Mouse (Mus musculus) kidney, postnatal 36 days (tissue): Measurements from ENCODE around the gene Gpr156.

Experiments
- DNase-seq, 2 experiments: peaks; one replicate each; pipeline ENCODE4 v3.0.0; 2021 to 2022; ENCODE audit warnings: mixed read lengths in 2 of 2

Gene Gpr156

DNA sequence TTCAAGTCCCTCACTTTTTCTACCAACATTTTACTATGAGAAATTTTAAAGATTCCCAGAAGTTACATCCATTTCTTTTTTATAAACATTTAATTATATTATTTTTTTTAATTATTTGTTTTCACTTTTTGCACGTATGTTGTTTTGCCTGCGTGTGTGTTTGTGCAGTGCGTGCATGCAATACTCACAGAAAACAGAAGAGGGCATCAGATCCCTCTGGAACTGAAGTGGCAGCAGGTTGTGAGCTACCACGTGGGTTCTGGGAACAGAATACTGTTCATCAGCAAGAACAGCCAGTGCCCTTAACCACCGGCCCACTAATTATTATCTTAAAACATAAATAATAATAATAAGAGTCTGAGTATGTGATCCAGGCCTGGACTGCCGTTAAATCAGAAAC, 2.7 kb downstream of the Gpr156 start:
- no peak for DNase-seq

DNA sequence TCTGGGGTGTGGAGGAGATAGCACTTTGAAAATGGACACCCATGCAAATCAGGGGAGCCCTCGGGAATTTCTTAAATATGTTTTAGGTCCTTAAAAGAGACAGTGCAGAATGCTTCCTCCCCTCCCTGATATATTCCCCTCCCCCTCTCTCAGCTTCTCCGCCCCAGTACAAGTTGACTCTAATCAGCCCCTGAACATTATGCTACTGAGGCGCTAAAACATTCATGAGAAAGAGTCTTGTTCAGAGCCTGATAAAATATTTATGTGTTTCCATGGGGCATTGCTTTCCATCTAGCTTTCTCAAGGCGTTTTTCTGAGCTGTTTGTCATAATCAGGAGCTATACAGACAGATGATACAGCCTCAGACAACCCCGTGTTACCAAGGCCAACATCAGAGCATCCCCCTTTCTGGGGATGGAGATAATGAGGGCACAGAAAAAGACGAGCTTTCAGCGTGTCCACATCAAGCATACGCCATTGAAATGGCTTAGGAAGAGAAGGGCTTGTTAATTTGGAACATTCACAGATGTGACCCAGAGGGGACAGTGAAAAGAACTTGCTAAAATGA, 4.6 kb downstream of the Gpr156 start:
- no peak for DNase-seq

DNA sequence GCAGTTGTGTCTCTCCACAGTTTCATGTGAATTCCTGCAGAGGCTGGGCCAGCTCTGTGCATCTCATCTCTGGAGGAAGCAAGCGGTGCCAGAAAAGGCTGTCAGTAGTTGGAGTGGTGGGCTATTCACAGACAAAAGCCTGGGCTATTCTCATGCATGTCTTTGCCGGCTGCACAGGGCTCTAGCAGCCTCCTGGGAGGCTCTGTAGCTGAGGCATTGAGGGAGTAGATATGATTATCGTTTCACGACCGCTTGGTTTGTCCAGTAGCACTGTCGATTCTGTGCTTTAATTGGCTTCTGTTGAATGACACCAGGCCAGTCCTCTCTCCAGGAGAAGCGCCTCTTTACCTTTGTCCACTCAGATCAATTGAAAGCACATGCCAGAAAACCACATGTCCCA, 9.8 kb downstream of the Gpr156 start:
- DNase-seq = no peak

DNA sequence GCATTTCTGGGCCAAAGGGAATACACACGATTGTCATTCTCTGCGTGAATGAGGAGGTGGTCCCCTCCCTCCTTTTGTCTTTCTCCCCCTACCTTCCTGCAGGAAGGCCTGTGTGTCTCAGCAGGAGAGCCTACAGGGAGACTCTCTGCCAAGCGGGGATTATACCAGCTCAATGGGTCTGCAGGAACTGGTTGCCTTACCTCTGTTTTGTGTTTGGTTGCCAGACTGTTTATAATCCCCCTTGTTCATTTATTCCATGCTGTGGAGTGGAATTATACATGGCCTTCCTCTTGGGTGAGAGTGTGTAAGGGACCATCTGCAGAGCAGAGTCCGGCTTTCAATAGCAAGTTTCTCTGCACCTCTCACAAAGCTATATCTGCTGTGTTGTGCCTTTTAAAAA, 10.8 kb downstream of the Gpr156 start:
- DNase-seq = no peak

DNA sequence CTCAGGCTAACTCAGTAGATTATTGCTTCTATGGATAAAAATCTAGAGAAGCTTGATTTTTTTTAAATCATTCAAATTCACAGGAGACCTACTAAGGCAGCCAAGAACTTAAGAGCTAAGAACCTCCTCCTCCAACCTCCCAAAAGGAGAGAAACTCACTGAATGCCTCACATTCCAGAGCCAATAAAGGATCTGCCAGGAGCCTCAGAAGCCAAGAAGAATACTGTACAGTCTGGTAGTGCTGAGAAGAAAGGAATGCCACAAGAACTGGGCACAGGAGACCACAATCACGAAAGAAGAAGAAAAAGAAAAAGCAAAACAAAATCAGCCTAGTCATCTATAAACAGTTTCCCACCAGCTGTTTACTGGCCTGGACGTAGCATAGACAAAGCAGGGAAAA, 12.7 kb downstream of the Gpr156 start:
- DNase-seq = no peak

DNA sequence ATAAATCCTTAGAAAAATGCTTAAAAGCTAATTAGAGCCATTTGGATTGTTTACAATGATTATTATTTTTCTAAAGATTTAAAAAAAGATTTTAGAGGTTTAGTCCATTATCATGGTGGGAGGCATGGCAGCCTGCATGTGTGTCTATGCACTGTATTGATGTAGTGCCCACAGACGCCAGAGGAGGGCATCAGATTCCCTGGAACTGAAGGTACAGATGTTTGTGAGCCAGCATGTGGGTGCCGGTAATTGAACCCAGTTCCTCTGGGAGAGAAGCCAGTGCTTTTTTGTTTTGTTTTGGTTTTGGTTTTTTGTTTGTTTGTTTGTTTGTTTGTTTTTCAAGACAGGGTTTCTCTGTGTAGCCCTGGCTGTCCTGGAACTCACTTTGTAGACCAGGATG, 13.3 kb downstream of the Gpr156 start:
- DNase-seq = no peak

DNA sequence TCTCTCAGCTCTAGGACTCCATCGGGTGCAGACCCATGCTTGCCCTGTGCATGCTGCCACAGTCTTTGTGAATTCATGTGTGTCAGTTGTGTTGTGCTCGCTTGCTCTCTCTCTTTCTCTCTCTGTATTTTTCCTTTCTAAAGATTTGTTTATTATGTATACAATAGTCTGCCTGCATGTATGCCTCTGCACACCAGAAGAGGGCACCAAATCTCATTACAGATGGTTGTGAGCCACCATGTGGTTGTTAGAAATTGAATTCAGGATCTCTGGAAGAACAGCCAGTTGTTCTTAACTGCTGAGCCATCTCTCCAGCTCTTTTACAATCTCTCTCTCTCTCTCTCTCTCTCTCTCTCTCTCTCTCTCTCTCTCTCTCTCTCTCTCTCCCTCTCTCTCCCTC, 18.6 kb downstream of the Gpr156 start:
- DNase-seq = no peak

DNA sequence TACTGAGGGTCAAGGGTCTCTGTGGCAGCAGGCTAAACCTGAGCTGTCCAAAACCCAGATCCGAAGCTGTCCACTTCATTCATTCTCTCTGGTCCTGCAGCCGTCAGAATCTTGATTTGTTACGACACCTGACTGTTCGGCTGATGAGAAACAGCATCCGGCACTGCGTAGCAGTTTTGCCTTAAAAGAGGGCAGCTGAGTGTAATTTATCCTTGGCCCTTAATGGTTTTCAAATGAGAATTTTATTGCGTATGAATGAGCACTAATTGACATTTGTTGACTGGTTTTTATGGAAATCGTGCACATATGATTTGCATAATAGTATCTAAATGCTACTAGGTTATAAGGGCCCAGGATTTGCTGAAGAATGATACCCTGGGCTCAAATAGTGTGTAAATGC, 21.0 kb downstream of the Gpr156 start:
- no peak for DNase-seq

DNA sequence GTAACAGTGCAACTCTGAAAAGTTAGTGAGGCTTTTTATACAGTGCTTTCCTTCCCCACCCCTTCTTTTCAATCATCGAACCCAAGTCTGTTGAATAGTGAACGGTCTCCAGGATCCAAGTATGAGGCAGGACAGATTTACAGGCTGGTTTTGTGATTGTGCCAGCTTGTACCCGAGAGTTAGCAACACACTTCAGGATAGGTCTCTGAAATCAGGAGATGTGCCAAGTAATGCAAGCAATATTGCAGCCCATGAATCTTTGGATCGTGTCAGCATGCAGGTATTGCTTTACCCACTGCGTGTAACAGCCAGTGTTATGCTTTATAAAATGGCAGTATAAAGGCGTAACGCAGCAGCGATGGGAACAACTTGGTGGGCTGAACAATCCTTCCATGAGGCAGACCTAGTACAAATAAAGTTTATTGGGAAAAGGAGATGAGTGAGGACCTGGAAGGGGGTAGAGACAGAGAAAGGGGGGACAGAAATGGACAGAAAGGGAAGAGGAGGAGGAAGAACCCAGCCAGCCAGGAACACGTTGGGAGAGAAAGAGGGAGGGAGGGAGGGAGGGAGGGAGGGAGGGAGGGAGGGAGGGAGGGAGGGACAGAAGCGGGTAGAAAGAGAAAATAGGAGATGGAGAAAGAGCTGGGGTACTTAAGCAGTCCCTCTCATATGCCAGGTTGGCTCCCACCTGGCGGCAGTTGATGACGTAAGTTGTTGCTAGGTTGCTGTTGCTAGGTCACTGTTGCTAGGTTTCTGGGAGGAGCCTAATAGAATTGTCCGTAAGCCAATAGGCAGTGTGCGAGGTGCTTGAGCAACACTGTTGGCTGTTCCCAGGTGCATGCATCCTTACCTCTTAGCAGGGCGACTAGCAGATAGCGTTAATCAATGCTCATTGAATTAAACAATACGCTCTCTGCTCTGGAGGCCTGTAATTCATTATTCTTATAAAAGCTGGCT, 22.1 kb downstream of the Gpr156 start:
- peak; percentile 13 to 18 for DNase-seq

DNA sequence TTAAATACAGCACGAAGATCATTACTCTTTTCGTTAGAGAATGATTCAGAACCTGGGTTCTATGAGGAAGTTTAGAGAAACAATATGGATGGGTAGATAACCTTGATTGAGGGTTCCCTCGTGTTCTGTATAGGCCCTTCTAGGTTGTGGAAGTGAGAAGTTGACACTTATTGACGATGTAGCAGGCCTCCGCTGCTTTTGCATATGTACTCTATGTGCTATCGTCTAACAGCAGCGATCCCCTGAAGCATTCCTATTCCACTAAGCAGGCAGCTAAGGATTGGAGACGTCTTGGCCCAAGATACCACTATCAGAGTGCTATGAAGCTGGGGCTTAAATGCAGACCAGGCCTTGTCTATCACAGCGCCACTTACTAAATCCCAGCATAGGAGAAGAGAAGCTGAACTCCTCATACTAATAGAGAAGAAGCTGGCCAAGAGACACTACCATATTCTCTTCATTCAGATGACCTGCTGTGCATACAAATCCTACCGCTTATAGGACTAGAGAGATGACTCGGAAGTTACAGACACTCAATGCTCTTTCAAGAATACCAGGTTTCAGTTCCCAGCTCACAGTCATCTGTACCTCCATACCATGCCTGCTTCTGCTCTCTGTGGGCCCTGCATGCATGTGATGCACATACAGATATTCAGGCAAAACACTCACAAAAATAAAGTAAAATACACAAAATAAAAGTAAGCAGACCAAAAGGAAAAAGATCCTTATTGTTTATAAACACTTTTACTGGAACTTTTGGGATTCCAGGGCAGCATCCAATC, 23.0 kb downstream of the Gpr156 start:
- DNase-seq = no peak

DNA sequence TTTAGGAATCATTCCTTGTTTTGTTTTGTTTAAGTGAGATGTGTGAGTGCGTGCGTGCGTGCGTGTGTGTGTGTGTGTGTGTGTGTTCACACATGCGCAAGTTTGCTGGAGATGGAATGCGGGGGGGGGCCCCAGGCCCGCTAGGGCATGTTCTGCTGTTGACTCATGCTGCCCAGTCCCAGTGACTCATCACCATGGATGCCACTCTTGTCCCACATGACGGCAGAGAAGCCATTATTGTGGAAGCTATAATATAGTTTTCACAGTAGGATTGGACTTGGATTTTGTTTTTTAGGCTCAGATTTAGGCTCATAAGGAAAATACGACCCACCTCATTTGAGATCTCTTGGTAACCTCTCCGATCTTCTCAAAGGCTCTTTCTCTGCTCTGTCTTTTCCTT, 24.0 kb downstream of the Gpr156 start:
- no peak for DNase-seq

DNA sequence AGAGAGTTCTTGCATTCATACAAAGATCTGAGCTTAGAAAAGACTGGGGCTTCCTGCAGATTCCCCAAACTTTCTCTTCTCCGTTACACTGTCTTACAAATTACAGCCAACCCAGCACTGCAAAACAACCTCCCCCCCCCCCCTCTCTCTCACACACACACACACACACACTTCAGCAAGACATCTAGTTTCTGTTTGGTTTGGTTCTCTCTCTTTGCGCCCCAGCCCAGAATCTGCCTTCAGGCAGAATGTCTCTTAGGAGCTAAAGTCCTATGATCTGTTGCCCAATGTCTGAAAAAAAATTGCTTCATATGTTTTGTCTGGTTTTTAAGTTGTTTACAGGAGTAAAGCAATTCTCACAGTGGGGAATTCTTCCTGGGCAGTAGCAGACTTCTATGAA, 27.4 kb downstream of the Gpr156 start:
- DNase-seq = no peak

DNA sequence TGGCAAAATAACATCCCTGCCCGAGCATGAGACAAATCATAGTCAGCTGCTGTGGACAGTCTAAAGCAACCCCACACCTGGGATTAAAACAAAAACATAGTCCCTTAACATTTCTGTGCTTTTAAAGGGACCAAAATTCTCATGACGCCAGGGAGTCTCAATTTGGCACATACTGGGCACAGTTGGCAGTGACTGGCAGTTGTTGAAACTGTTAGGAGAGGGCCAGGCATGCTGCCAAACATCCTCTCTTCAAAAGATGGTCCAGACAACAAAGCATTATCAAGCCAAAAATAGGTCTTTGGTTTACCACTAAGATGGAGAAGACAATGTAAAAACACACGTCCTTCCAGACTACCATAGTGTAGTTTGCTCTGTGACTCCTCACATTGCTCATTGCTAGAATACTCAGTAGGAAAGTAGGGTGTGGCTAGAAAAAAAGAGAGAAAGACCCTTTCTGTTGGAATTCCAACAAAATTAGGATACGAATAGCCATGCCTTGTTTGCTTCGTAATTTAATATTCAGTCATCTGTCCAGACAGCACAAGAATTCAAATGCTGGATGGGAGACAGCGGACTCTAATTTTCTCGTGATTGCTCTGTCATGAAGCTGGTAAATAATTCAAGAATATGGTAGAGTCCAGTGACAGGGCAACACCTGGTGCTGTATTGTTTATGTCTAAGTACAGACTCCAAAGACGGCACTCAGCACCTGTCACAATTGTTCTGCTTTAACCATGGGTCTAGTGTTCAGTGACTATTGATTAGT, 28.9 kb downstream of the Gpr156 start:
- no peak for DNase-seq

DNA sequence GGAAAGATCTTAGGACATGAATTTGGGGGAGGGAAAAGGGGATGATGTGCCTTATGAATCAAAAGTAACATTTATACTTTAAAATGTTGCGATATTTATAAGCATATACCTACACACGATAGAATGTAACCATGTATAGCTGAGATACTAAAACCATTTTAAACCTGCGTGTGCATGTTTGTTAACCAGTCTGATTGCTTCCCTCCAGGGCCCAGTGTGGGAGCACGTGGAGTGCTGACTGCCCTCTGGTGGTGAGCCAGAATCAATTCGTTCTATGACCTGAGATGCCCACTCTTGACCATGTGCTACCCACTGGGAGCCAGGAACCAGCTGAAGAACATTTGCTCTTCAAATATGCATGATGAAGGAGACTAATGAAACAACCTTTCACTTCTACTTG, 30.9 kb downstream of the Gpr156 start:
- peak; percentile 63 to 85 for DNase-seq

DNA sequence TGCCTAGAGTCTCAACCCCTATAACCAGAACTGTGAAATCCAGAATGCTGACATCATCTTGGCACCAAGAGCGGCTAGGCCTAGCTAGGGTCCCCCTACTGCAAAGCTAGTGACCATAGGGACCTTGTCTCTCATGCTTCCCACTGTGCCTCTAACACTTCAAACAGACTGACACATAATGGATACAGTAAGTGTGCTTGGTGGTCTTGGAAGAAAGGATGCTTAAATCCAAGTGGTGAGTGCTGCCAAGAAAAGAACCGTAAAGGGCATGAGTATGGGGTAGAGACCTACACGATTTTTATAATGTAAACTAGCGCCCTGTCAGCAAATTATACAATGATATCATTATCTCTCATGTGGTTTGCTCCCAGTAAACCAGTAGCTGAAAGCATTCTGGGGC, 32.1 kb downstream of the Gpr156 start:
- DNase-seq = no peak

DNA sequence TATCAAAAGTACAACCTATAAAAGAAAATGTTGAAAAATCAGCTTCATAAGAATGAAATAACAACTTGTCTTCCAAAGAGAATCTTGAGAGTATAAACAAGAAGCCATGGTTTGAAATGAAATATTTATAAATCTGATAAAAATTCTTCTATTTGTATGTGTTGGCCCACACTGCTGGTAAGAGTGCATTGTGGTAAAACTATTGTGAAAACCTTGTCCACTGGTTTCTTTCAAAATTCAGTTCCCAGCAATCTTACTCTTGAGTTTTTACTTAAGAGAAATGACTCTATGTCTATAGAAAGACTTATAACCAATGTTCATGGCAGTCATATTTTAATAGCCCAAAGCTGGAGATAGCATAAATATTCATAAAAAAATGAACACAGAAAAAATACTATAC, 34.9 kb downstream of the Gpr156 start:
- no peak for DNase-seq

DNA sequence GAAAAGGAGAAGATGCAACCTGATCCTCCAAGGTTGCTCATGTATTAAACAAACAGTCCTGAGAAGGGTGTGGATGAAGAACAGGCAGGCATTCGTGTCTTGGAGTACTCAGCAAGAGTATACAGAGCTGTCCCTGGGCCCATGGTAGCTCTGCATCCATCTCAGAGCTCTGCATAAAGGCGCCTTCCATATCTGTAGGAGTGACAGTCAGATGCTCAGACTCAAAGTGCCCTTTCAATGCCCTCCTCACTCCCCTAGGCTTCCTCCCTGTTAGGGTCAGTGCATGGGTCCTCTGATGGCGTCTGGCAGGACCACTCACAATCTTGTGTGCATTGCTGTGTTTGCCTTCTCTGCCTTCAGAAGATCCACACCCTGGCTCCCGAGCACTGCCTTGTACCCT, 36.9 kb downstream of the Gpr156 start:
- no peak for DNase-seq

DNA sequence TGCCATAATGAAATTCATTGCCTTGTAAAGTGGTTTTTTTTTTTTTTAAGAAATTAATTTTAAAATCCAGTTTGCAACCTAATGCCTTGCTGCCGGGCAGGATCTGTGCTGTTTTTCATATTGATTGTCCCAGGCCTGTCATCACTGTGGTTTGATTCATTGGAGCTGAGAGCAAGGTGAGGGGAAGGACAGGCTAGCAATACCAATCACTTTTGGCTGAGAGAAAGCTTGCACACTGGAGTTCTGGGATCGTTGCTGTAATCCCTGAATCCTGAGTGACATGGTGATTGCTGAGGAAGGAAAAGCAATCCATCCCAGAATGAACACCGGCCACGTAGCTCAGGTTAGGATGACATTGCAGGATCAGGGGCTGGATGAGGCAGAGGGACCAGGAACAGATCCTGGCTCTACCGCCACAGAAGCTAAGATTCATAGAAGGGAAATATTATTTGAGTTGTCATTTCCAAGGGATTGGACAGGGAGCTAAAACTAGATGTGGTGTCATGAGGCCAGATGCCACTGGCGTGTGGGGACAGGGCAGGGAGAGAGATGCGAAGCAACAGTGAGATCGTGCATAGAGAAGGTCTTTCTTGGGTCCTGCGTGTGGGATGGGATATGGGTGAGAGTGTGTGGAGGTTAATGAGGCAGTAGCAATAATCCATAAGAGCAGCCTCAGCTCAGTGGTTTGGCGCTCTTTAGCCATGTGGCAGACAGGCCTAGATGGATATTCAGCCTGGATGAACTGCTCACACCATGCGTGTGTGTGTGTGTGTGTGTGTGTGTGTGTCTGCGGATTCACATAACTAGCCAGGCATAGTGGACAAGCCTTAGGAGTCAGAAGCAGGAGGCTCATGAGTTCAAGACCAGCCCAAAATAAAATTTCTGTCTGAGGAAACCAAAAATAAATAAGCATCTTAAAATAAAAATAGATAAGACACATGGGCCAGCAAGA, 38.0 kb downstream of the Gpr156 start:
- no peak for DNase-seq

DNA sequence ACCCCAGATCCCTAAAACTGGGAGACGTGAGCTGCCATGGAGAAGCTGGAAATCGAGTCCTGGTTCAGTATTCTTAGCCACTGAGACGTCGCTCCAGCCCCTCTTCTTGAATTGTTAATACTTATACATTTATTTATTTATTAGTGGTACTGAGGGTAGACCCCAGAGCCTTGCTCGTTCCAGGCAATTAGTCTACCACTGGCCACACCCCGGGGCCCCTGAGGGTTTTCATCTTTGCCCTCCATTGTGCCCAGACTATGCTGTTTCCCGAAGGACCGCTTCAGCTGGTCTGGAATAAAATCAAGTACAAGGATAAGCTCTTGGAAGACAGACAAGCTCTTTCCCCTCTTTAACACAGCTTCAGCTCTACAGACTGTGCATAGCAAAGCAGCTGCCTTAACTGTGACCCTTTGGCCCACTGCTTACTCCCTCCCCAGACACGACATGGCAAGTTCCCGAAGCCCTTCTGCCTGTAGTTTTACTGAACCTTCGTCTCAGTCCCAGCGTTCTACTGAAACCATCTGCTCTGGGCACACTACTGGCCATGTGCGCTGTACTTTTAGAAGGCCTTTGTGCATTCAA, 39.1 kb downstream of the Gpr156 start:
- DNase-seq = no peak

DNA sequence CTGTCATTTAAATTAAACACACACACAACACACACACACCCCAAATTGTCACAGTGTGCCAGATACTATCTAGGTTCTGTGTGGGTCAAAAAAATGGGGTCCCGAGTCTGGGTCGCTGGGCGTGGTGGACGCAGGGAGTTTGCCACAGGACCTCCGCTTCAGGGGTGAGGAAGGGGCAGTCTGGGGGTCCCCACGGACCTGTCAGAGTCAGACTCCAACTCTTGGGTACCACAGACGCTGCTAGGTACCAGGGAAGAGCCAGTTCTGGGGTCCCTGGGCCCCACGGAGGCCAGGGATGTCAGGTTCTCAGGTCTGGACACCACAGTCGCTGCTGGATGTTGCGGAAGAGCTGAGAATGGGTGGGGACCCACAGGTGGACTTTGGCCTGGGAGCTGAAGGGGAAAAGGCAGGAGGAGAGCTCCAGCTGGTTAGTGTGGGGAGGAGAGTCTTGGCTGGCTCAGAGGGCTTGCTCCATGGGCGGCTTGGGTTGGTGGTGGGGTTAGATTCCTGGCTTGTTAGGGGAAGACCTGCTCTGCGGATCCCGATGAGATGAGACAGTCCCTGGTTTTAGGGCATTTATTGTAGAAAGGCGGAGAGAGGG, 39.9 kb downstream of the Gpr156 start:
- peak in 1 of 2 experiments; percentile 25 for DNase-seq

DNA sequence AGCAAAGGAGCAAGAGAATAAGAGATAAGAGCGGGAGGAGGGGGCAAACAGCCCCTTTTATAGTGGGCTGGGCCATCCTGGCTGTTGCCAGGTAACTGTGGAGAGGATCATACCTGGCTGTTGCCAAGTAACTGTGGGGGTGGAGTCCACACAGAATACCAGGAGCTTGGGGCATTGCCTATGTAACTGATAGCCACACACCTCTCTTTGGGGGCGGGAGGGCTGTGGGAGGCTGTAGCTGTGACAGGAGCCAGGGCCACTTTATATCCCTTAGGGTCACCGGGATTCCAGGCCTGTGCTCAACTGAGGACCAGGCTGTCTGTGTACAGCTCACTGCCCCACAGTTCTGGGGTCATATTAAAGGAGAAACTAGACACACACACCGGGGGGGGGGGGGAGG, 40.5 kb downstream of the Gpr156 start:
- no peak for DNase-seq
